8 mouse cellular contexts compared by ENCODE assay signal in genomic region chr8:60992561-60992909, GRCm38 (mm10). TPM values are rescaled to one million over a fixed set of nuclear protein-coding genes. Genes with fewer than 3 reads are reported as not detected.
DNase-seq lines count a peak whose midpoint lies in the region; ATAC-seq and TF ChIP-seq lines count a peak whose summit lies in the region.

No protein-coding gene starts in this region.

- no peaks in the 10 kb centered on the region for H3K4me1 ChIP-seq in hindbrain, embryonic 11.5 days (replicated peaks; ENCODE audit: control insufficient read depth, insufficient read depth, low read length)
- peaks cover 3% of the 10 kb centered on the region; the same call in 1 of the 2 replicates for H3K4me1 ChIP-seq in limb, embryonic 15.5 days
- H3K4me1 ChIP-seq in midbrain, embryonic 14.5 days (ENCODE audit: control insufficient read depth, insufficient read depth, low read length) = peaks cover 9% of the 10 kb centered on the region

- peak overlapping the region; percentile 75 for H3K4me3 ChIP-seq in layer of hippocampus, adult 2 months
- peak overlapping the region; percentile 75 for H3K4me3 ChIP-seq in hindbrain, embryonic 11.5 days (ENCODE audit: low read depth, low read length)
- H3K4me3 ChIP-seq in limb, embryonic 15.5 days = peak overlapping the region; percentile 87
- H3K4me3 ChIP-seq in midbrain, embryonic 14.5 days (replicated peaks; ENCODE audit: low read depth, low read length) = peak overlapping the region; percentile 86

- peak; percentile 39 to 62 for DNase-seq in layer of hippocampus, adult 2 months (ENCODE audit: low spot score in 2 of 2)
- DNase-seq in layer of hippocampus, adult 11-12 months (ENCODE audit: low spot score) = no peak
- peak; percentile 90 for DNase-seq in adrenal gland, adult 2 months
- DNase-seq in fibroblast of lung, adult 2 months (ENCODE audit: low read depth) = peak; percentile 49
- DNase-seq in hindbrain, embryonic 11.5 days (ENCODE audit: low spot score) = no peak
- no peak for DNase-seq in midbrain, embryonic 14.5 days
- no peak for DNase-seq in MN1 (ENCODE audit: low spot score)

- TF ChIP-seq CTCF in layer of hippocampus, adult 2 months (conservative IDR thresholded peaks at IDR 0.05) = no peak

- no peaks in the 10 kb centered on the region for H3K36me3 ChIP-seq in hindbrain, embryonic 11.5 days (ENCODE audit: control insufficient read depth, insufficient read depth, low read length)
- H3K36me3 ChIP-seq in limb, embryonic 15.5 days = no peaks in the 10 kb centered on the region
- H3K36me3 ChIP-seq in midbrain, embryonic 14.5 days (ENCODE audit: control insufficient read depth, insufficient read depth, low read length) = no peaks in the 10 kb centered on the region

- 1% methylated on average over 16 of the region's 16 CpGs for WGBS in hindbrain, embryonic 11.5 days
- WGBS in limb, embryonic 15.5 days = under 1% methylated on average over 16 of the region's 16 CpGs
- 1% methylated on average over 16 of the region's 16 CpGs for WGBS in midbrain, embryonic 14.5 days

- no peaks in the 10 kb centered on the region for H3K27me3 ChIP-seq in hindbrain, embryonic 11.5 days (ENCODE audit: control insufficient read depth, insufficient read depth, low read length)
- no peaks in the 10 kb centered on the region for H3K27me3 ChIP-seq in limb, embryonic 15.5 days
- no peaks in the 10 kb centered on the region for H3K27me3 ChIP-seq in midbrain, embryonic 14.5 days (ENCODE audit: control insufficient read depth, insufficient read depth, low read length)

- no peaks in the 10 kb centered on the region for H3K9me3 ChIP-seq in hindbrain, embryonic 11.5 days (ENCODE audit: control insufficient read depth, low read length)
- H3K9me3 ChIP-seq in limb, embryonic 15.5 days = no peaks in the 10 kb centered on the region
- H3K9me3 ChIP-seq in midbrain, embryonic 14.5 days (ENCODE audit: control insufficient read depth, low read length) = no peaks in the 10 kb centered on the region

- ATAC-seq in hindbrain, embryonic 11.5 days (ENCODE audit: low FRiP score) = peak; percentile 93
- peak; percentile 91 for ATAC-seq in limb, embryonic 15.5 days (ENCODE audit: insufficient number of reproducible peaks, low FRiP score, low TSS enrichment, low read depth)
- no peak; the same call in 1 of the 2 replicates for ATAC-seq in midbrain, embryonic 14.5 days (ENCODE audit: low FRiP score, low TSS enrichment)

- peak overlapping the region; percentile 46 for H3K4me2 ChIP-seq in hindbrain, embryonic 11.5 days (replicated peaks; ENCODE audit: low read depth, low read length)
- peak overlapping the region; percentile 57 for H3K4me2 ChIP-seq in limb, embryonic 15.5 days
- peak overlapping the region; percentile 63 for H3K4me2 ChIP-seq in midbrain, embryonic 14.5 days (ENCODE audit: low read length)

- H3K27ac ChIP-seq in layer of hippocampus, adult 2 months = peak overlapping the region; percentile 82; the same call in 1 of the 2 replicates
- H3K27ac ChIP-seq in hindbrain, embryonic 11.5 days (ENCODE audit: low read depth, low read length) = peak overlapping the region; percentile 76; the same call in 1 of the 2 replicates
- peak overlapping the region; percentile 95 for H3K27ac ChIP-seq in limb, embryonic 15.5 days
- H3K27ac ChIP-seq in midbrain, embryonic 14.5 days (replicated peaks; ENCODE audit: low read depth, low read length) = peak overlapping the region; percentile 89

- H3K9ac ChIP-seq in hindbrain, embryonic 11.5 days (ENCODE audit: low read depth, low read length) = peak overlapping the region; percentile 39
- peak overlapping the region; percentile 58 for H3K9ac ChIP-seq in limb, embryonic 15.5 days
- peak overlapping the region; percentile 77; the same call in 1 of the 2 replicates for H3K9ac ChIP-seq in midbrain, embryonic 14.5 days (replicated peaks; ENCODE audit: low read length)

RNA-seq across cellular contexts. Expression of gene Nek1, which starts 0.5 kb away (rescaled TPM):
- 10 to 100 TPM; 24.5 to 30.5 TPM for total RNA-seq in layer of hippocampus, adult 2 months (2021)
- total RNA-seq in adrenal gland, adult 2 months (2021) = 10 to 100 TPM; 14.7 to 15.0 TPM
- 12.7 and 15.0 TPM in 2 replicates for polyA plus RNA-seq in adrenal gland, adult 2 months (2012; rRNA removed)
- 24.9 and 30.4 TPM in 2 replicates for polyA plus RNA-seq in hindbrain, embryonic 11.5 days (2014; fragmentation: Nextera tagmentation; extraction: Ambion mirVana)
- polyA plus RNA-seq in limb, embryonic 15.5 days (2015; fragmentation: Nextera tagmentation; extraction: Ambion mirVana) = 18.8 and 18.9 TPM in 2 replicates
- polyA plus RNA-seq in midbrain, embryonic 14.5 days (2014; fragmentation: Nextera tagmentation; extraction: Ambion mirVana) = 28.1 and 28.3 TPM in 2 replicates

RNA-seq across cellular contexts. Expression of gene Clcn3, which starts 9.4 kb away (rescaled TPM):
- total RNA-seq in layer of hippocampus, adult 2 months (2021) = 100 to 1,000 TPM; 121 to 123 TPM
- 10 to 100 TPM; 40.9 to 47.4 TPM for total RNA-seq in adrenal gland, adult 2 months (2021)
- 7.9 and 9.1 TPM in 2 replicates for polyA plus RNA-seq in adrenal gland, adult 2 months (2012; rRNA removed)
- polyA plus RNA-seq in hindbrain, embryonic 11.5 days (2014; fragmentation: Nextera tagmentation; extraction: Ambion mirVana) = 36.1 and 37.1 TPM in 2 replicates
- polyA plus RNA-seq in limb, embryonic 15.5 days (2015; fragmentation: Nextera tagmentation; extraction: Ambion mirVana) = 17.5 and 17.8 TPM in 2 replicates
- 60.4 and 71.2 TPM in 2 replicates for polyA plus RNA-seq in midbrain, embryonic 14.5 days (2014; fragmentation: Nextera tagmentation; extraction: Ambion mirVana)

Comparison
In these comparisons a context has a peak if more than half of its experiments do, and no peak if none do; other contexts are left out.
1. DNase-seq: peak in layer of hippocampus, adult 2 months (2 of 2), adrenal gland, adult 2 months (single experiment) and fibroblast of lung, adult 2 months (single experiment); none in layer of hippocampus, adult 11-12 months (single experiment), hindbrain, embryonic 11.5 days (single experiment), midbrain, embryonic 14.5 days (single experiment) and MN1 (single experiment).
2. Peak in every context shown above with its lines, with median percentiles within 50 percentile points of each other: H3K27ac ChIP-seq, H3K4me3 ChIP-seq, H3K4me2 ChIP-seq and H3K9ac ChIP-seq.